Mouse (Mus musculus) G1E (cell line): Measurements from ENCODE around the gene Gm7168. TPM values are rescaled to one million over a fixed set of nuclear protein-coding genes. Genes with fewer than 3 reads are reported as not detected.
"Not testable (repeated sequence)": the region's sequence is repeated elsewhere in the genome, so short reads cannot be mapped to it uniquely, and the experiment has no call there.

Experiments used
- ATAC-seq: 2 replicates; pipeline ENCODE4 v1.8.0; 2016; ENCODE audit warnings: mild to moderate bottlenecking; ENCODE audit not compliant: insufficient number of reproducible peaks, poor library complexity, low FRiP score, severe bottlenecking; ENCODE audit errors: extremely low read depth
- DNase-seq: peaks from one replicate; pipeline ENCODE4 v3.0.0; 2012; ENCODE audit warnings: low spot score
- H3K27me3 ChIP-seq: 2 replicates; pipeline ENCODE4 v1.6.1; 2012; ENCODE audit warnings: mild to moderate bottlenecking, low read length, inconsistent platforms; ENCODE audit not compliant: insufficient read depth
- H3K36me3 ChIP-seq: replicated peaks from 2 replicates; pipeline ENCODE3; 2012; ENCODE audit warnings: mild to moderate bottlenecking, inconsistent platforms
- H3K4me1 ChIP-seq: 2 replicates; pipeline ENCODE4 v1.6.1; 2012; ENCODE audit warnings: low read depth, low read length, inconsistent platforms, mixed read lengths; ENCODE audit not compliant: insufficient read depth
- H3K4me3 ChIP-seq: 2 replicates; pipeline ENCODE4 v1.5.1; 2012; ENCODE audit warnings: low read depth, mild to moderate bottlenecking, inconsistent platforms, low read length, moderate library complexity, mixed read lengths
- H3K9me3 ChIP-seq: replicated peaks from 2 replicates; pipeline ENCODE4 v1.6.1; 2012; ENCODE audit warnings: inconsistent platforms
- CTCF ChIP-seq: IDR thresholded peaks from 2 replicates; pipeline ENCODE4 v1.5.1; 2012; ENCODE audit warnings: low read depth, low read length, inconsistent platforms, mixed read lengths
- GATA1 ChIP-seq: IDR thresholded peaks from 2 replicates; pipeline ENCODE4 v1.6.1; 2012; ENCODE audit warnings: borderline replicate concordance, low read length, inconsistent platforms, mixed read lengths
- GATA2 ChIP-seq: IDR thresholded peaks from 2 replicates; pipeline ENCODE4 v1.6.1; 2012; ENCODE audit warnings: low read depth, low read length, inconsistent platforms, borderline replicate concordance
- POLR2AphosphoS5 ChIP-seq: IDR thresholded peaks from 2 replicates; pipeline ENCODE4 v1.6.1; 2012; ENCODE audit warnings: low read depth, low read length, inconsistent platforms; ENCODE audit not compliant: insufficient replicate concordance
- TAL1 ChIP-seq: conservative IDR thresholded peaks from 2 replicates; pipeline ENCODE4 v1.6.1; 2012; ENCODE audit warnings: low read depth, low read length, inconsistent platforms, mixed read lengths
- polyA plus RNA-seq: library from polyadenylated mRNA; stranded (reverse); fragments of >175 nt; gene quantifications from 2 replicates; pipeline ENCODE4 v1.2.3, GENCODE M21; 2012
- total RNA-seq, 2 experiments: library from RNA; stranded (forward) in 1 of 2; stranded (reverse) in 1 of 2; fragments of 200-1000 nt in 1 of 2; fragments of >200 nt in 1 of 2; fragmentation: Nextera tagmentation in 1 of 2; gene quantifications; 2 replicates each; pipeline ENCODE4 v1.2.3; 2014 to 2017

Gene Gm7168
- total RNA-seq (2014; fragmentation: Nextera tagmentation), result not detected in 2 replicates
- 0.16 TPM in 1 of 2 replicates, not detected in the other for total RNA-seq (2017)
- not detected in 2 replicates for polyA plus RNA-seq

- H3K4me3 ChIP-seq, H3K27me3 ChIP-seq, H3K4me1 ChIP-seq, DNase-seq, H3K9me3 ChIP-seq, ATAC-seq, H3K36me3 ChIP-seq: not testable (repeated sequence)
Measured at GRCm38 (mm10) chr17:13948073-13948472, at the start of gene Gm7168. TSS of gene Gm7168 (plus strand) at chr17:13948373.

- ATAC-seq, result no peak
- Histone ChIP-seq H3K27me3 (peaks cover 6% of the 10 kb centered on the region; the same call in 1 of the 2 replicates), H3K36me3 (no peaks in the 10 kb centered on the region), H3K4me1 (no peaks in the 10 kb centered on the region), H3K9me3 (no peaks in the 10 kb centered on the region), H3K4me3 (no peak overlapping the region)
- no peak for TF ChIP-seq TAL1
- no peak for TF ChIP-seq GATA1
- TF ChIP-seq CTCF, result no peak
- no peak for TF ChIP-seq POLR2AphosphoS5
- TF ChIP-seq GATA2, result no peak
- DNase-seq, result no peak
Measured at GRCm38 (mm10) chr17:13898838-13899237, 49.3 kb upstream of the Gm7168 start.

GRCm38 (mm10) chr17:13899241-13899640, 48.9 kb upstream of the Gm7168 start:
- Histone ChIP-seq H3K4me3 (no peak overlapping the region), H3K36me3 (no peaks in the 10 kb centered on the region), H3K27me3 (peaks cover 6% of the 10 kb centered on the region; the same call in 1 of the 2 replicates), H3K9me3 (no peaks in the 10 kb centered on the region), H3K4me1 (no peaks in the 10 kb centered on the region)
- no peak for TF ChIP-seq POLR2AphosphoS5
- no peak for TF ChIP-seq GATA2
- TF ChIP-seq GATA1, result no peak
- TF ChIP-seq CTCF, result no peak
- TF ChIP-seq TAL1, result no peak
- DNase-seq (no peak), ATAC-seq (no peak)

- no peak for DNase-seq
- H3K9me3 ChIP-seq, result no peaks in the 10 kb centered on the region
- H3K27me3 ChIP-seq, result peaks cover 4% of the 10 kb centered on the region; the same call in 1 of the 2 replicates
- H3K4me3 ChIP-seq, result no peak overlapping the region
- no peak for ATAC-seq
- TF ChIP-seq CTCF, result no peak
- TF ChIP-seq TAL1, result no peak
- no peak for TF ChIP-seq GATA2
- TF ChIP-seq POLR2AphosphoS5, result no peak
- TF ChIP-seq GATA1, result no peak
- no peaks in the 10 kb centered on the region for H3K36me3 ChIP-seq
- no peaks in the 10 kb centered on the region for H3K4me1 ChIP-seq
Measured at GRCm38 (mm10) chr17:13903793-13904192, 44.4 kb upstream of the Gm7168 start.

- no peaks in the 10 kb centered on the region for H3K36me3 ChIP-seq
- H3K27me3 ChIP-seq, result no peaks in the 10 kb centered on the region
- ATAC-seq (no peak), DNase-seq (no peak)
- TF ChIP-seq GATA2, result no peak
- H3K4me3 ChIP-seq, result no peak overlapping the region
- no peaks in the 10 kb centered on the region for H3K9me3 ChIP-seq
- no peaks in the 10 kb centered on the region for H3K4me1 ChIP-seq
Measured at GRCm38 (mm10) chr17:13907082-13907481, 41.1 kb upstream of the Gm7168 start.

- H3K4me3 ChIP-seq, result no peak overlapping the region
- H3K4me1 ChIP-seq, result no peaks in the 10 kb centered on the region
- TF ChIP-seq GATA1, result no peak
- TF ChIP-seq POLR2AphosphoS5, result no peak
- no peak for TF ChIP-seq TAL1
- TF ChIP-seq GATA2, result no peak
- TF ChIP-seq CTCF, result no peak
- no peak for ATAC-seq
- H3K27me3 ChIP-seq, result no peaks in the 10 kb centered on the region
- H3K36me3 ChIP-seq, result no peaks in the 10 kb centered on the region
- no peak for DNase-seq
- no peaks in the 10 kb centered on the region for H3K9me3 ChIP-seq
Measured at GRCm38 (mm10) chr17:13907681-13908080, 40.5 kb upstream of the Gm7168 start.

GRCm38 (mm10) chr17:13913951-13914350, 34.2 kb upstream of the Gm7168 start:
- H3K36me3 ChIP-seq, result no peaks in the 10 kb centered on the region
- H3K4me3 ChIP-seq, result no peak overlapping the region
- ATAC-seq (no peak), DNase-seq (no peak)
- no peaks in the 10 kb centered on the region for H3K4me1 ChIP-seq
- H3K27me3 ChIP-seq, result no peaks in the 10 kb centered on the region
- no peaks in the 10 kb centered on the region for H3K9me3 ChIP-seq
- TF ChIP-seq POLR2AphosphoS5, result no peak
- TF ChIP-seq CTCF, result no peak
- TF ChIP-seq GATA1, result no peak
- no peak for TF ChIP-seq TAL1
- TF ChIP-seq GATA2, result no peak
